Mouse (Mus musculus) layer of hippocampus, postnatal 10 days (tissue): ENCODE measurements at regions not wholly inside any gene's neighbourhood (a gene's known extent, or its start where the extent isn't known, plus 50 kb on each side); places are given as distances from the start of the nearest gene placed in this dataset.

Experiments used
- DNase-seq, 2 experiments: peaks; one replicate each; pipeline ENCODE4 v3.0.0; 2021; ENCODE audit warnings: low spot score in 2 of 2

- no peak for DNase-seq
These were observed 160.1 kb upstream of the Cttnbp2 start for GRCm38 (mm10) chr6:18674584-18675250.

- DNase-seq: no peak
These were observed 162.5 kb upstream of the Cttnbp2 start for GRCm38 (mm10) chr6:18677131-18677530.

GRCm38 (mm10) chr6:18680712-18681111, 166.1 kb upstream of the Cttnbp2 start:
- DNase-seq: no peak

GRCm38 (mm10) chr6:18682043-18682442, 166.3 kb upstream of the Lsm8 start:
- peak; percentile 58 to 71 for DNase-seq

GRCm38 (mm10) chr6:18688652-18689348, 159.6 kb upstream of the Lsm8 start:
- peak; percentile 25 to 37 for DNase-seq

GRCm38 (mm10) chr6:18697536-18697935, 150.8 kb upstream of the Lsm8 start:
- DNase-seq: no peak

GRCm38 (mm10) chr6:18698989-18699728, 149.2 kb upstream of the Lsm8 start:
- DNase-seq: no peak

- no peak for DNase-seq
These were observed 148.5 kb upstream of the Lsm8 start for GRCm38 (mm10) chr6:18699729-18700386.

- DNase-seq: no peak
These were observed 137.6 kb upstream of the Lsm8 start for GRCm38 (mm10) chr6:18710763-18711162.

- no peak for DNase-seq
These were observed 99.5 kb upstream of the Lsm8 start for GRCm38 (mm10) chr6:18748859-18749258.

GRCm38 (mm10) chr6:18764536-18764935, 83.8 kb upstream of the Lsm8 start:
- DNase-seq: no peak

- DNase-seq: no peak
These were observed 53.0 kb upstream of the Lsm8 start for GRCm38 (mm10) chr6:18795390-18795789.

GRCm38 (mm10) chr6:18795847-18796246, 52.5 kb upstream of the Lsm8 start:
- DNase-seq: no peak

GRCm38 (mm10) chr6:18796540-18796939, 51.8 kb upstream of the Lsm8 start:
- DNase-seq: no peak
